Mouse (Mus musculus) ES-E14 (cell line): ENCODE data around the gene Dnaaf2.

Experiments used
- CHD2 ChIP-seq: IDR thresholded peaks from 2 replicates; pipeline ENCODE4 v1.6.1; 2014; ENCODE audit warnings: mild to moderate bottlenecking, low read depth, low read length, inconsistent platforms
- HCFC1 ChIP-seq: IDR thresholded peaks from 2 replicates; pipeline ENCODE4 v1.6.1; 2012; ENCODE audit warnings: low read length, inconsistent platforms, borderline replicate concordance; ENCODE audit not compliant: insufficient read depth
- MAFK ChIP-seq: IDR thresholded peaks from 2 replicates; pipeline ENCODE4 v1.6.1; 2014; ENCODE audit warnings: mild to moderate bottlenecking, low read depth, low read length, inconsistent platforms; ENCODE audit not compliant: insufficient read depth
- ZC3H11A ChIP-seq: IDR thresholded peaks from 2 replicates; pipeline ENCODE4 v1.6.1; 2012; ENCODE audit warnings: low read depth, mild to moderate bottlenecking, inconsistent platforms, low read length, borderline replicate concordance
- ZNF384 ChIP-seq: IDR thresholded peaks from 2 replicates; pipeline ENCODE4 v1.6.1; 2012; ENCODE audit warnings: low read depth, low read length, inconsistent platforms

GRCm38 (mm10) chr12:69155923-69156322, 42.3 kb downstream of the Dnaaf2 start:
- no peak for TF ChIP-seq ZNF384
- TF ChIP-seq MAFK, result no peak
- TF ChIP-seq ZC3H11A, result no peak
- TF ChIP-seq HCFC1, result no peak
- no peak for TF ChIP-seq CHD2
